Mouse (Mus musculus) urinary bladder, postnatal 36 days (tissue): ENCODE measurements around the gene Zar1l.

ENCODE experiments used
- DNase-seq, 2 experiments: peaks; one replicate each; pipeline ENCODE4 v3.0.0; 2022; ENCODE audit warnings: low spot score in 2 of 2, mixed read lengths in 1 of 2

The Zar1l gene

DNA sequence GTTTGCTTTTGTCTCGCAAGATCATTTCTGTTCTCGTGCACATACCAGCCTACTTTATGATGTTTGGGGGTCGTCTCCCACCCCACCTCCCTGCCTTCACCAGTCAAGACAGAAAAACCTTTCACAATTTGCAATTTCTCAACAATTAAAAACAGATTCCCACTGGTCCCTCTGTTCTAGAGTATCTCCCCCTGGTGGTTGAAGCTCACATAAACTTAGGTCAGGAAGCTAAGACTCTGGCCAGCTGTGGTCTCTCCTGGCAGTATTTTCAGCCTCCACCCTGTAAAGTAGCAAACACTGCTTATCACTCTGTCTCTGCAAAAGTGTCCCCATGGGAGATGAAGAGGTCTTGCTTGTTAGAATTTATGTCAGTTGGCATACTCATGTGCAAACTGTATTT is 32.8 kb downstream of the Zar1l start:
- peak in 1 of 2 experiments; percentile 19 for DNase-seq

DNA sequence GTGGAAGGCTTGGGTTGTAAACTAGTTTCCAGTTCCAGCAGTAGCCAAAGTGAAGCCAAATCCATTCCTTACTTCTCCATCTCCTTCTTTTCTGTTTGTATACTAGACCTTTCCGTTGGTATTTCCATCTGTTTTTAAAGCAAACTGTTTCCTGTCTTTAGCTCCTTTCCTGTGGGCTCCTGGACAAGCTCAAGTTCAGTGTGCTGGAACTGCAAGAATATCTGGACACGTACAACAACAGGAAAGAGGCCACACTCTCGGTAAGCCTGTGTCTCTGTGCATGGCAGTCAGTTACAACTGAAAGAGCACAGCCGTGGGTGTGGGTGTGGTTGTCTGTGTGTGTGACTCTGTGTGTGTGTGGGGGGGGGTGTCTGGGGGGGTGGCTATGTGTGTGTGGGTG is 39.4 kb downstream of the Zar1l start:
- no peak for DNase-seq

DNA sequence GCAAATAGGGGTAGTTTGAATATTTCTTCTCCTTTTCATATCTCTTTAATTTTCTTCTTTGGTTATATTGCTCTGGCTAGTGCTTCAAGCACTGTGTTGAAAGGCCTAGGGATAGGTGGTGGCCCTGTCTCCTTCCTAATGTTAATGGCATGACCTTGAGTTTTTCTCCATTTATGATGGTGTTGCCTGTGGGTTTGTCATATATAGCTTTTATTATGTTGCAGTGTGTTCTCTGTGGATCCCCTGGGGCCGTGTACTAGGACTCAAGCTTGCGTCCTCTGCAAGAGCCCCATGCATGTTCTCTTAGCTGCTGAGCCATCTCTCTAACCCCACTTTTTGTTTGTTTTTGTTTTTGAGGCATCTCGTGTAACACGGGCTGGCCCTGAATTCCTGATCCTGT is 40.6 kb downstream of the Zar1l start:
- no peak for DNase-seq

DNA sequence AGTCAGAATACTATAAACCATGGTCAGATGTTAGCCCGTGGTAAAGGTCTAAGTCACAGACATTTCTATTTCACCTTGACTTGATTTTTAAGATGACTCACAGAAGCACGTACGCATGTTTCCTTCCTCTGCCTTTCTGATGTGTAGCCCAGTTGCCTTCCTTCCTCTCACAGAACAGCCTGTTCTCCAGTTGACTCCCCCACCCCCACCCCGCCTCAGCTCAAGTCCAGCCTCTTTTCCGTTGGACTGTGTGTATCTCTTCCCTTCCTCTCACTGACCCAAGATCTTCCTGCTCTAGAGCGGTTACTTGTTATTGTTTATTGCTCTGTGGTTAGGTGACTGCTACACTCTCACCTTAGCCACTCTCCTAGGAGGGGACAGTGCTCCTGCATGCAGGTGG is 49.5 kb downstream of the Zar1l start:
- no peak for DNase-seq

DNA sequence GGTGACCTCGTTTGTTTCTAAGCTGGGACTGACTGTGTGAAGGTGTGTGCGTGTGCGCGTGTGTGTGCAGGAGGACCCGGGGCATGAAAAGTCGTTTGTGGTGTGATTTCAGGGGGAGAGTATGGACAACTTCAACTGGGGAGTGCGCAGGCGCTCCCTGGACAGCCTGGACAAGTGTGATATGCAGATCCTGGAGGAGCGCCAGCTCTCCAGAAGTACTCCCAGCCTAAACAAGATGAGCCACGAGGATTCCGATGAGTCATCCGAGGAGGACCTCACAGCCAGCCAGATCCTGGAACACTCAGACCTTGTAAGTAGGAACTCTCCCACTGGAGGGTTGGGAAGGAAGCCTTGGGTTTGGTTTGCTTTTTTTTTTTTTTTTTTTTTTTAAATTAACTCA is 51.8 kb downstream of the Zar1l start:
- peak; percentile 58 to 85 for DNase-seq

DNA sequence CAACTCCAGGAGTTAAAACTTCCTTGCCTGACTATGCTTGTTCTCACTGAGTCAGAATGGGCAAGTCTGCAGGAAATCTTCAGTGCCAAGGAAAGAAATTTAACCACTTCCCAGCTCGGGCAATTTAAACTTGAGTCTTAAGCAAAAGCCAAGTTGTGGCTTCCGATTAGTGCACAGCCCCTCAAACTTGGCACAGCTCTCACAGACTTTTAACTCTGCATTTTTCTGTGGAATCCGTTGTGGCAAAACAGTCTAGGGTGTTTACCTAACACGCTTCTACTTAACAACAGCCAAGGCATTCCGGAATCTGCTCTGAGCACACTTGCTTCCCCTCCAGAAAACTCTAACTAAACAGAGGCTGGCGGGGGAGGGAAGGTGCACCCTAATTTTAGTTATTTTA is 52.7 kb downstream of the Zar1l start:
- no peak for DNase-seq

DNA sequence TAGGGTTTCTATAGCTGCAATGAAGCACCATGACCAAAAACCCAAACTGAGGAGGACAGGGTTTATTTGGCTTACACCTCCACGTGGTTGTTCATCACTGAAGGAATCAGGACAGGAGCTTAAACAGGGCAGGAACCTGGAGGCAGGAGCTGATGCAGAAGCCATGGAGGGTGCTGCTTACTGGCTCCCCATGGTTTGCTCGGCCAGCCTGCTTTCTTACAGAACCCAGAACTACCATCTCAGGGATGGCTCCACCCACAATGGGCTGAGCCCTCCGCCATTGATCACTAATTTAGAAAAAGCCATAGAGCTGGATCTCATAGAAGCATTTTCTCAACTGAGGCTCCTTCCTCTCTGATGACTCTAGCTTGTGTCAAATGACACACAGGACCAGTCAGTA is 53.2 kb downstream of the Zar1l start:
- no peak for DNase-seq

DNA sequence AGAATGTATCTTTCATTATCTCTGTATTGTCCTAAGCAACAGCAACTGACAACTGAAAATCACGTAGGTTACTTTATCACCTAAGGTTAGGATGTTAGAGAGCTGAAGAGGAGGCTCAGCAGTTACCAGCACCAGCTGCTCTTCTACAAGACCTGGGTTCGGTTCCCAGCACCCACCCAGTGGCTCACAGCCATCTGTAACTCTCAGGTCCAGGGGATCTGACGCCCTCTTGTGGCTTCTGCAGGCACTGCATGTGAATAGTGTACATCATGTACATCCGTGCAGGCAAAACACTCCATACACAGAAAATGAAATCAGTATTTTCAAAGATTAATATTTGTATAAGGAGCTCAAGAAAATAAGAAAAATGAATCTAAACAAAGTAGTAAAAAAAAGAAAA is 58.2 kb downstream of the Zar1l start:
- DNase-seq: no peak

DNA sequence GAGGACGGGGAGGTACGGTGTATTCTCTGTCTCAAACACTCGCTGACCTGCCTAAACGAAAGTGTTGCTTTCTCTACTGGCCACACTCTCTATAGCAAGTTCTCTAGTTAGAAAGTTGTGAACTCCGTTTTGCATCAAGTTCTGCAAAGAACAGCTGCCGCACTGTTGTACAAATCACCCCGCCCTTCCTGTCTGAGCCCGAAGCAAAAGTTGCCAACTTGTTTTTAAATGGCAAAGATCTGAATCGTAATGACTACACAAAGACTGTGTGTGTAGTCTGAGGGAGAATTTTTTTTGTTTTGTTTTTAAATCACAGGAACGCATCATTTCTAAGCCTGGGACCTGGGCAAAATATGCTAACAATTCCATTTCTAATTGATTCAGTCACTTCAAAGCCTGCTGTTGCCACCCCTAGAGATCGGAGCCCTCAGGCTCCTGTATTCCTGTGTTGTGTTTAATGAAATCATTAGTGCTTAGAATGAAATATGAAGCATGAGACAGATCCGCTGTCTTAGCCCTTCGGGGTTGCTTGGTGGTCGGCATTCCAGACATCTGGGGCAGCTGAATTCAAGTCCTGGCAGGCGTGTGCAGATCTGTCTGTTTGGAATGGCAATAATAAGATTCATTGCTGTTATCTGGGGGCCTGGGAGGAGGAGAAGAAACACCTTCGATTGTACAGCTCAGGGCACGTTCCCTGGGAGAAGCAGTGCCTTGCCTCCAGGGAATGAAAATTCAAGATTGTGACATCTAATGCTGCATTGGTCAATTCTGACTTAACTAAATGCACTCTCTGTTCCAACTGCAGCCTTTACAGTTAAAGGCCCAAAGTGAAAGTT is 59.8 kb downstream of the Zar1l start:
- peak in 1 of 2 experiments; percentile 19 for DNase-seq

DNA sequence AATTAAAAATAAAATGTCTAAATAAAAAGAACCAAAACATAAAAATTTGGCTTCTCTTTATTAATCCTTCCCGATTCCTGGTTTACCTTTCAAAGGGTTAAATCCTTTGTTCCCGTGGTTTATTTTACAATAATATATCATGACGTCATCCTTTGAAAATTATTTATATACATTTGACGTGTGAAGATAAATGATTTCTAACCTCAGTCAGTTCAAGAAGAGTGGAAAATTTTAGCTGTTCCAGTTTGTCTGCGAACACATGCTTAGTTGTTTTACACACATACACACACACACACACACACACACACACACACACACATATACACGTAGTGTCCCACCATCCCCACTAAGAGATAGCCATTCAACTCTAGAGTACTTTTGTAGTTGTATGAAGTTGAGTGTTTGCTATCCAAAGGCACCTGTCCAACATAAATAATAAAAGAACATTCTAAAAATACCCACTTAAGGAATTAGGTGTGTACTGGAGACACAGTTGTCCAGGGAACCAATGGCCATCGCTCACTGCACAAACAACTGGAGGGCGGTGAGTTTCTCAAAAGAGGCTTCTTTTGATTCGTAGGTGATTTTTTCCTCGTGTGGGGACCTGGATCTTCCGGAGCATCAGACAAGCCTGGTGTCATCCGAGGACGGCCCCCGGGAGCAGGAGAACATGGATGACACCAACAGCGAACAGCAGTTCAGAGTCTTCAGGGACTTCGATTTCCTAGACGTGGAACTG is 60.6 kb downstream of the Zar1l start:
- no peak for DNase-seq
